Mouse (Mus musculus) CH12.LX (cell line): Measurements from ENCODE around the gene Lrrc73.

Source experiments
- CHD1 ChIP-seq: IDR thresholded peaks from 2 replicates; pipeline ENCODE4 v1.6.1; 2012; ENCODE audit warnings: low read depth, low read length, improper control_type of control experiment, inconsistent platforms
- CTCF ChIP-seq, 2 experiments: IDR thresholded peaks in 1 of 2; conservative IDR thresholded peaks in 1 of 2; 2 replicates each; pipeline ENCODE4 v1.5.1; 2011 to 2012; ENCODE audit warnings: low read depth in 2 of 2, low read length in 2 of 2, improper control_type of control experiment in 1 of 2, inconsistent platforms in 1 of 2, mild to moderate bottlenecking in 1 of 2, moderate library complexity in 1 of 2
- EP300 ChIP-seq: IDR thresholded peaks from 2 replicates; pipeline ENCODE4 v1.6.1; 2011; ENCODE audit warnings: low read length, improper control_type of control experiment
- ETS1 ChIP-seq: conservative IDR thresholded peaks from 2 replicates; pipeline ENCODE4 v1.6.1; 2012; ENCODE audit warnings: low read depth, mild to moderate bottlenecking, inconsistent platforms, low read length, improper control_type of control experiment, moderate library complexity
- HCFC1 ChIP-seq: IDR thresholded peaks from 2 replicates; pipeline ENCODE4 v1.6.1; 2012; ENCODE audit warnings: low read depth, mild to moderate bottlenecking, inconsistent platforms, low read length, improper control_type of control experiment
- NELFE ChIP-seq: IDR thresholded peaks from 2 replicates; pipeline ENCODE4 v1.6.1; 2011; ENCODE audit warnings: low read depth, low read length, improper control_type of control experiment
- POLR2A ChIP-seq: IDR thresholded peaks from 2 replicates; pipeline ENCODE4 v1.6.1; 2011; ENCODE audit warnings: low read depth, mild to moderate bottlenecking, improper control_type of control experiment, low read length
- SIN3A ChIP-seq: IDR thresholded peaks from 2 replicates; pipeline ENCODE4 v1.6.1; 2012; ENCODE audit warnings: low read length, improper control_type of control experiment, inconsistent platforms
- TBP ChIP-seq: conservative IDR thresholded peaks from 2 replicates; pipeline ENCODE4 v1.6.1; 2011; ENCODE audit warnings: low read depth, low read length, improper control_type of control experiment
- UBTF ChIP-seq: IDR thresholded peaks from 2 replicates; pipeline ENCODE4 v1.6.1; 2012; ENCODE audit warnings: low read depth, mild to moderate bottlenecking, inconsistent platforms, low read length, improper control_type of control experiment, moderate library complexity
- ZC3H11A ChIP-seq: IDR thresholded peaks from 2 replicates; pipeline ENCODE4 v1.6.1; 2012; ENCODE audit warnings: low read depth, mild to moderate bottlenecking, inconsistent platforms, low read length, improper control_type of control experiment
- ZNF384 ChIP-seq: IDR thresholded peaks from 2 replicates; pipeline ENCODE4 v1.6.1; 2012; ENCODE audit warnings: low read depth, low read length, improper control_type of control experiment, inconsistent platforms

- TF ChIP-seq SIN3A = no peak
- TF ChIP-seq CTCF (conservative IDR thresholded peaks at IDR 0.05 in 1 of 2, IDR thresholded peaks at IDR 0.05 in 1 of 2; ENCODE audit: low read depth in 2 of 2, low read length in 2 of 2) = no peak
- no peak for TF ChIP-seq EP300
- TF ChIP-seq POLR2A = no peak
- no peak for TF ChIP-seq TBP
- TF ChIP-seq HCFC1 = no peak
- no peak for TF ChIP-seq CHD1
- no peak for TF ChIP-seq ZNF384
- TF ChIP-seq ZC3H11A = no peak
- TF ChIP-seq ETS1 = no peak
- TF ChIP-seq NELFE = no peak
- no peak for TF ChIP-seq UBTF
Observed at GRCm38 (mm10) chr17:46284653-46285052, 31.3 kb downstream of the Lrrc73 start.
